Mouse (Mus musculus) bone marrow, adult 2 months (tissue): ENCODE measurements at regions not wholly inside any gene's neighbourhood (a gene's known extent, or its start where the extent isn't known, plus 50 kb on each side); places are given as distances from the start of the nearest gene placed in this dataset.

Experiments
- CTCF ChIP-seq: fragments of 200-500 bp; IDR thresholded peaks from 2 replicates; pipeline ENCODE4 v1.5.1; 2011; ENCODE audit warnings: low read length, control low read depth; ENCODE audit not compliant: control insufficient read depth, insufficient read depth
- POLR2A ChIP-seq: fragments of 200-500 bp; IDR thresholded peaks from 2 replicates; pipeline ENCODE4 v1.6.1; 2011; ENCODE audit warnings: low read depth, mild to moderate bottlenecking, control low read depth, low read length, borderline replicate concordance; ENCODE audit not compliant: control insufficient read depth

GRCm38 (mm10) chr14:102552598-102552997 is 429.8 kb downstream of the Kctd12 start:
- no peak for TF ChIP-seq POLR2A
- TF ChIP-seq CTCF: no peak
